Mouse (Mus musculus): Measurements from ENCODE around the gene Ubash3b. TPM values are rescaled to one million over a fixed set of nuclear protein-coding genes. Genes with fewer than 3 reads are reported as not detected.

Gene Ubash3b
- polyA plus RNA-seq, 1 experiment from 2014 or later, result 10.5 TPM

GRCm38 (mm10) chr9:41136273-41136672 is 25.2 kb downstream of the Ubash3b start:
- Histone ChIP-seq H3K36me3 (ENCODE audit: control insufficient read depth, insufficient read depth, low read length) (no peaks in the 10 kb centered on the region), H3K4me1 (ENCODE audit: control insufficient read depth, insufficient read depth, low read length) (no peaks in the 10 kb centered on the region), H3K9me3 (ENCODE audit: control insufficient read depth, low read length) (no peaks in the 10 kb centered on the region), H3K9ac (ENCODE audit: low read depth, low read length) (no peak overlapping the region), H3K27ac (replicated peaks; ENCODE audit: low read depth, low read length) (no peak overlapping the region), H3K4me3 (ENCODE audit: low read depth, low read length) (no peak overlapping the region), H3K27me3 (replicated peaks; ENCODE audit: control insufficient read depth, insufficient read depth, low read length) (no peaks in the 10 kb centered on the region), H3K4me2 (ENCODE audit: low read depth, low read length) (no peak overlapping the region)
- no peak for ATAC-seq (ENCODE audit: low read depth)
- no peak for DNase-seq (ENCODE audit: low spot score)
- 87% methylated on average over 2 of the region's 2 CpGs for WGBS

- H3K4me2 ChIP-seq (ENCODE audit: low read depth, low read length), result no peak overlapping the region
- DNase-seq (ENCODE audit: low spot score) (no peak), ATAC-seq (ENCODE audit: low read depth) (no peak)
- H3K9ac ChIP-seq (ENCODE audit: low read depth, low read length), result no peak overlapping the region
- H3K9me3 ChIP-seq (ENCODE audit: control insufficient read depth, low read length), result no peaks in the 10 kb centered on the region
- no peak overlapping the region for H3K27ac ChIP-seq (replicated peaks; ENCODE audit: low read depth, low read length)
- no peaks in the 10 kb centered on the region for H3K4me1 ChIP-seq (ENCODE audit: control insufficient read depth, insufficient read depth, low read length)
- WGBS, result 68% methylated on average over 4 of the region's 4 CpGs
- H3K36me3 ChIP-seq (ENCODE audit: control insufficient read depth, insufficient read depth, low read length), result no peaks in the 10 kb centered on the region
- no peak overlapping the region for H3K4me3 ChIP-seq (ENCODE audit: low read depth, low read length)
- H3K27me3 ChIP-seq (replicated peaks; ENCODE audit: control insufficient read depth, insufficient read depth, low read length), result no peaks in the 10 kb centered on the region
Observed at GRCm38 (mm10) chr9:41134907-41135306, 26.6 kb downstream of the Ubash3b start.

- Histone ChIP-seq H3K9ac (ENCODE audit: low read depth, low read length) (no peak overlapping the region), H3K4me2 (ENCODE audit: low read depth, low read length) (no peak overlapping the region), H3K27ac (replicated peaks; ENCODE audit: low read depth, low read length) (no peak overlapping the region), H3K4me3 (ENCODE audit: low read depth, low read length) (no peak overlapping the region), H3K4me1 (ENCODE audit: control insufficient read depth, insufficient read depth, low read length) (no peaks in the 10 kb centered on the region), H3K27me3 (replicated peaks; ENCODE audit: control insufficient read depth, insufficient read depth, low read length) (no peaks in the 10 kb centered on the region), H3K36me3 (ENCODE audit: control insufficient read depth, insufficient read depth, low read length) (no peaks in the 10 kb centered on the region), H3K9me3 (ENCODE audit: control insufficient read depth, low read length) (no peaks in the 10 kb centered on the region)
- 81% methylated on average over 8 of the region's 8 CpGs for WGBS
- no peak for ATAC-seq (ENCODE audit: low read depth)
- no peak for DNase-seq (ENCODE audit: low spot score)
Observed at GRCm38 (mm10) chr9:41130563-41130962, 30.9 kb downstream of the Ubash3b start.

- 72% methylated on average over 10 of the region's 10 CpGs for WGBS
- no peak for ATAC-seq (ENCODE audit: low read depth)
- no peaks in the 10 kb centered on the region for H3K9me3 ChIP-seq (ENCODE audit: control insufficient read depth, low read length)
- DNase-seq (ENCODE audit: low spot score), result no peak
- H3K4me1 ChIP-seq (ENCODE audit: control insufficient read depth, insufficient read depth, low read length), result no peaks in the 10 kb centered on the region
- H3K27ac ChIP-seq (replicated peaks; ENCODE audit: low read depth, low read length), result no peak overlapping the region
- no peak overlapping the region for H3K4me3 ChIP-seq (ENCODE audit: low read depth, low read length)
- H3K27me3 ChIP-seq (replicated peaks; ENCODE audit: control insufficient read depth, insufficient read depth, low read length), result no peaks in the 10 kb centered on the region
- H3K4me2 ChIP-seq (ENCODE audit: low read depth, low read length), result no peak overlapping the region
- H3K9ac ChIP-seq (ENCODE audit: low read depth, low read length), result no peak overlapping the region
- H3K36me3 ChIP-seq (ENCODE audit: control insufficient read depth, insufficient read depth, low read length), result no peaks in the 10 kb centered on the region
Observed at GRCm38 (mm10) chr9:41129802-41130480, 31.6 kb downstream of the Ubash3b start.

GRCm38 (mm10) chr9:41129273-41129672 is 32.2 kb downstream of the Ubash3b start:
- no peak overlapping the region for H3K27ac ChIP-seq (replicated peaks; ENCODE audit: low read depth, low read length)
- H3K27me3 ChIP-seq (replicated peaks; ENCODE audit: control insufficient read depth, insufficient read depth, low read length), result no peaks in the 10 kb centered on the region
- DNase-seq (ENCODE audit: low spot score), result no peak
- whole genome bisulfite sequencing, result 95% methylated on average over 3 of the region's 3 CpGs
- ATAC-seq (ENCODE audit: low read depth), result no peak
- no peaks in the 10 kb centered on the region for H3K4me1 ChIP-seq (ENCODE audit: control insufficient read depth, insufficient read depth, low read length)
- H3K4me3 ChIP-seq (ENCODE audit: low read depth, low read length), result no peak overlapping the region
- H3K9me3 ChIP-seq (ENCODE audit: control insufficient read depth, low read length), result no peaks in the 10 kb centered on the region
- no peak overlapping the region for H3K9ac ChIP-seq (ENCODE audit: low read depth, low read length)
- no peaks in the 10 kb centered on the region for H3K36me3 ChIP-seq (ENCODE audit: control insufficient read depth, insufficient read depth, low read length)
- H3K4me2 ChIP-seq (ENCODE audit: low read depth, low read length), result no peak overlapping the region

- Histone ChIP-seq H3K36me3 (ENCODE audit: control insufficient read depth, insufficient read depth, low read length) (no peaks in the 10 kb centered on the region), H3K4me2 (ENCODE audit: low read depth, low read length) (no peak overlapping the region), H3K9ac (ENCODE audit: low read depth, low read length) (no peak overlapping the region), H3K9me3 (ENCODE audit: control insufficient read depth, low read length) (no peaks in the 10 kb centered on the region), H3K4me1 (ENCODE audit: control insufficient read depth, insufficient read depth, low read length) (peaks cover 15% of the 10 kb centered on the region; the same call in 1 of the 2 replicates), H3K27ac (replicated peaks; ENCODE audit: low read depth, low read length) (no peak overlapping the region), H3K27me3 (replicated peaks; ENCODE audit: control insufficient read depth, insufficient read depth, low read length) (no peaks in the 10 kb centered on the region), H3K4me3 (ENCODE audit: low read depth, low read length) (no peak overlapping the region)
- WGBS, result 80% methylated on average over 3 of the region's 3 CpGs
- DNase-seq (ENCODE audit: low spot score) (no peak), ATAC-seq (ENCODE audit: low read depth) (no peak)
Observed at GRCm38 (mm10) chr9:41126723-41127122, 34.8 kb downstream of the Ubash3b start.

GRCm38 (mm10) chr9:41124305-41124704 is 37.2 kb downstream of the Ubash3b start:
- no peaks in the 10 kb centered on the region for H3K36me3 ChIP-seq (ENCODE audit: control insufficient read depth, insufficient read depth, low read length)
- no peak for DNase-seq (ENCODE audit: low spot score)
- H3K4me2 ChIP-seq (ENCODE audit: low read depth, low read length), result no peak overlapping the region
- no peaks in the 10 kb centered on the region for H3K27me3 ChIP-seq (replicated peaks; ENCODE audit: control insufficient read depth, insufficient read depth, low read length)
- 93% methylated on average over 6 of the region's 6 CpGs for WGBS
- peaks cover 15% of the 10 kb centered on the region; the same call in 1 of the 2 replicates for H3K4me1 ChIP-seq (ENCODE audit: control insufficient read depth, insufficient read depth, low read length)
- ATAC-seq (ENCODE audit: low read depth), result no peak
- H3K27ac ChIP-seq (replicated peaks; ENCODE audit: low read depth, low read length), result no peak overlapping the region
- H3K9ac ChIP-seq (ENCODE audit: low read depth, low read length), result no peak overlapping the region
- no peak overlapping the region for H3K4me3 ChIP-seq (ENCODE audit: low read depth, low read length)
- H3K9me3 ChIP-seq (ENCODE audit: control insufficient read depth, low read length), result no peaks in the 10 kb centered on the region

- no peaks in the 10 kb centered on the region for H3K36me3 ChIP-seq (ENCODE audit: control insufficient read depth, insufficient read depth, low read length)
- H3K4me3 ChIP-seq (ENCODE audit: low read depth, low read length), result no peak overlapping the region
- DNase-seq (ENCODE audit: low spot score) (peak; percentile 75), ATAC-seq (ENCODE audit: low read depth) (no peak)
- peak overlapping the region; percentile 31; the same call in 1 of the 2 replicates for H3K27ac ChIP-seq (replicated peaks; ENCODE audit: low read depth, low read length)
- H3K4me1 ChIP-seq (ENCODE audit: control insufficient read depth, insufficient read depth, low read length), result peaks cover 21% of the 10 kb centered on the region; the same call in 1 of the 2 replicates
- WGBS, result 53% methylated on average over 11 of the region's 11 CpGs
- H3K9ac ChIP-seq (ENCODE audit: low read depth, low read length), result no peak overlapping the region
- H3K9me3 ChIP-seq (ENCODE audit: control insufficient read depth, low read length), result no peaks in the 10 kb centered on the region
- no peak overlapping the region for H3K4me2 ChIP-seq (ENCODE audit: low read depth, low read length)
- H3K27me3 ChIP-seq (replicated peaks; ENCODE audit: control insufficient read depth, insufficient read depth, low read length), result no peaks in the 10 kb centered on the region
Observed at GRCm38 (mm10) chr9:41122390-41123110, 38.9 kb downstream of the Ubash3b start.
